Mouse (Mus musculus): ENCODE measurements around the gene Nckipsd.

- TF ChIP-seq CTCF (IDR thresholded peaks at IDR 0.05; ENCODE audit: borderline replicate concordance, insufficient read depth, low read length) (no peak), POLR2A (IDR thresholded peaks at IDR 0.05; ENCODE audit: low read depth, low read length) (no peak)
Observed at GRCm38 (mm10) chr9:108845390-108845789, 37.2 kb downstream of the Nckipsd start.

All from embryonic fibroblast, embryonic 13.5 days (primary cell).